Mouse (Mus musculus) lung, postnatal 0 days (tissue): ENCODE measurements at regions not wholly inside any gene's neighbourhood (a gene's known extent, or its start where the extent isn't known, plus 50 kb on each side); places are given as distances from the start of the nearest gene placed in this dataset.

Source experiments
- CTCF ChIP-seq: IDR thresholded peaks from 2 replicates; pipeline ENCODE4 v1.5.1; 2016; ENCODE audit warnings: antibody characterized with exemption, mild to moderate bottlenecking
- EP300 ChIP-seq: IDR thresholded peaks from 2 replicates; pipeline ENCODE4 v1.6.1; 2016; ENCODE audit warnings: antibody characterized with exemption, mild to moderate bottlenecking, control low read depth

DNA sequence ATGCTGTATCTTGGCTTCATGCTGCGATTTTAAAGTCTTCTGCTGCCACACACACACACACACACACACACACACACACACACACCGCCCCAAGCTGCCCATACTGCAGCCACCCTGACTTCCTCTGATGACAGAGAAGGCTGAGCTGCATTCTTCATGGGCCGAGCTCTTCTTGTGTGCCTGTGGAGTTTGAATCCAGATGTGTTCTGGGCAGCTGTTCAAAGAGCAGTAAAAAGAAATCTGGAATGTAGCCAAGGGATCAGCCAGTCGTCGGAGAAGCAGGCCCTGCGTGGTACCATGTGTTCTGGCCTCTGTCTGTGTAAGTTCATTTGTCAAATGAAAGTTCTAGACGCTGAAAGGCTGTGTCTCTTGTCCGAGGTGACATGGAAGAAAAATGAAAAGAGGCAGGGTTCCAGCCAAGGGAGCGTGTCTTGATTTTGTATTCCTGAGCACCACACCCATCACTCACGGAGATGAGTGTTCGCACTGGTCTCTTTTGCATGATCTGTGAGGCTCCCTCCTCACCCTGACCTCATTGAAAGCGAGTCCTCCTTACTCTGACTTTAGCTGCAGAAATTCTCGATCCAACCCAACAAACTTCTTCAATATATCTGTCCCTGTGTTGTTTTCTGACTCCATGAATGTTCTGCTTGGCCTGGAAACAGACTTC lies 177.4 kb upstream of the Sulf2 start:
- TF ChIP-seq EP300 (no peak), CTCF (no peak)
